Mouse (Mus musculus): Measurements from ENCODE around the gene Itga2b. TPM values are rescaled to one million over a fixed set of nuclear protein-coding genes. Genes with fewer than 3 reads are reported as not detected.
A peak's percentile ranks its signal among the peaks of the same experiment; 100 is the strongest.

Gene Itga2b
- polyA plus RNA-seq, 1 experiment from 2014 or later, result 11.0 TPM

- no peaks in the 10 kb centered on the region for H3K9me3 ChIP-seq (replicated peaks)
Observed at GRCm38 (mm10) chr11:102432115-102432843, 37.6 kb downstream of the Itga2b start.

GRCm38 (mm10) chr11:102431728-102432114 lies 38.2 kb downstream of the Itga2b start:
- no peaks in the 10 kb centered on the region for H3K27me3 ChIP-seq
- H3K36me3 ChIP-seq, result peaks cover 31% of the 10 kb centered on the region
- H3K9ac ChIP-seq, result no peak overlapping the region
- ATAC-seq (replicated peaks; ENCODE audit: low FRiP score), result no peak
- peaks cover 33% of the 10 kb centered on the region for H3K4me1 ChIP-seq
- H3K4me3 ChIP-seq (replicated peaks), result no peak overlapping the region
- WGBS, result 85% methylated on average over 3 of the region's 3 CpGs
- no peak overlapping the region for H3K27ac ChIP-seq
- H3K9me3 ChIP-seq (replicated peaks), result no peaks in the 10 kb centered on the region
- H3K4me2 ChIP-seq, result peak overlapping the region; percentile 27; the same call in 1 of the 2 replicates

More at GRCm38 (mm10) chr11:102432115-102432843, 37.6 kb downstream of the Itga2b start:
- ATAC-seq (replicated peaks; ENCODE audit: low FRiP score), result no peak
- 67% methylated on average over 16 of the region's 16 CpGs for WGBS
- Histone ChIP-seq H3K4me2 (peak overlapping the region; percentile 27; the same call in 1 of the 2 replicates), H3K27ac (0 out of 2 replicates have a peak overlapping the region, but pooled peaks have one; percentile 1), H3K4me3 (replicated peaks) (no peak overlapping the region), H3K27me3 (no peaks in the 10 kb centered on the region), H3K9ac (no peak overlapping the region), H3K36me3 (peaks cover 35% of the 10 kb centered on the region), H3K4me1 (peaks cover 38% of the 10 kb centered on the region)

GRCm38 (mm10) chr11:102431018-102431645 lies 38.8 kb downstream of the Itga2b start:
- Histone ChIP-seq H3K4me2 (peak overlapping the region; percentile 97), H3K4me1 (peaks cover 33% of the 10 kb centered on the region), H3K27ac (peak overlapping the region; percentile 92), H3K4me3 (replicated peaks) (peak overlapping the region; percentile 68), H3K9ac (peak overlapping the region; percentile 64), H3K9me3 (replicated peaks) (no peaks in the 10 kb centered on the region), H3K27me3 (no peaks in the 10 kb centered on the region), H3K36me3 (peaks cover 26% of the 10 kb centered on the region)
- 0 out of 2 replicates have a peak, but pooled peaks have one; percentile 19 for ATAC-seq (replicated peaks; ENCODE audit: low FRiP score)
- 0% methylated on average over 7 of the region's 7 CpGs for WGBS

- H3K4me3 ChIP-seq (replicated peaks), result peak within 1 kb of the TSS; percentile 68
- H3K36me3 ChIP-seq, result peaks cover 19% of the 10 kb centered on the region
- H3K27me3 ChIP-seq, result no peaks in the 10 kb centered on the region
- H3K4me2 ChIP-seq, result peak within 1 kb of the TSS; percentile 97
- ATAC-seq (replicated peaks; ENCODE audit: low FRiP score), result peak; percentile 92
- peak within 1 kb of the TSS; percentile 92 for H3K27ac ChIP-seq
- peaks cover 29% of the 10 kb centered on the region for H3K4me1 ChIP-seq
- H3K9ac ChIP-seq, result peak within 1 kb of the TSS; percentile 64
- WGBS, result under 1% methylated on average over 29 of the region's 29 CpGs
- no peaks in the 10 kb centered on the region for H3K9me3 ChIP-seq (replicated peaks)
Observed at GRCm38 (mm10) chr11:102430121-102431017, 39.6 kb downstream of the Itga2b start, which contains the start of gene Grn. Gene Grn, plus strand, starts transcription at chr11:102430315.

GRCm38 (mm10) chr11:102429551-102429950 lies 40.4 kb downstream of the Itga2b start:
- H3K27ac ChIP-seq, result peak overlapping the region; percentile 46

GRCm38 (mm10) chr11:102428981-102429540 lies 40.9 kb downstream of the Itga2b start:
- Histone ChIP-seq H3K4me3 (replicated peaks) (peak overlapping the region; percentile 68; the same call in 1 of the 2 replicates), H3K27me3 (no peaks in the 10 kb centered on the region), H3K4me1 (peaks cover 29% of the 10 kb centered on the region), H3K4me2 (peak overlapping the region; percentile 97), H3K36me3 (peaks cover 8% of the 10 kb centered on the region), H3K9me3 (replicated peaks) (no peaks in the 10 kb centered on the region), H3K27ac (no peak overlapping the region), H3K9ac (no peak overlapping the region)
- ATAC-seq (replicated peaks; ENCODE audit: low FRiP score), result no peak
- 62% methylated on average over 8 of the region's 8 CpGs for WGBS

More at GRCm38 (mm10) chr11:102429551-102429950, 40.4 kb downstream of the Itga2b start:
- 45% methylated on average over 3 of the region's 3 CpGs for whole genome bisulfite sequencing
- peak overlapping the region; percentile 52 for H3K9ac ChIP-seq
- H3K4me3 ChIP-seq (replicated peaks), result peak overlapping the region; percentile 68
- H3K4me2 ChIP-seq, result peak overlapping the region; percentile 97
- no peak for ATAC-seq (replicated peaks; ENCODE audit: low FRiP score)
- no peaks in the 10 kb centered on the region for H3K27me3 ChIP-seq
- H3K9me3 ChIP-seq (replicated peaks), result no peaks in the 10 kb centered on the region
- peaks cover 10% of the 10 kb centered on the region for H3K36me3 ChIP-seq
- H3K4me1 ChIP-seq, result peaks cover 29% of the 10 kb centered on the region

- no peaks in the 10 kb centered on the region for H3K27me3 ChIP-seq
- WGBS, result 83% methylated on average over 8 of the region's 8 CpGs
- H3K4me3 ChIP-seq (replicated peaks), result no peak overlapping the region
- no peak overlapping the region for H3K27ac ChIP-seq
- no peaks in the 10 kb centered on the region for H3K9me3 ChIP-seq (replicated peaks)
- no peak for ATAC-seq (replicated peaks; ENCODE audit: low FRiP score)
- H3K4me2 ChIP-seq, result no peak overlapping the region
- H3K9ac ChIP-seq, result no peak overlapping the region
- H3K4me1 ChIP-seq, result peaks cover 11% of the 10 kb centered on the region
- H3K36me3 ChIP-seq, result no peaks in the 10 kb centered on the region
Observed at GRCm38 (mm10) chr11:102425555-102426316, 44.2 kb downstream of the Itga2b start.

GRCm38 (mm10) chr11:102424666-102425065 lies 45.3 kb downstream of the Itga2b start:
- 0 out of 2 replicates have a peak, but pooled peaks cover 2% of the 10 kb centered on the region for H3K9me3 ChIP-seq (replicated peaks)
- H3K27ac ChIP-seq, result no peak overlapping the region
- ATAC-seq (replicated peaks; ENCODE audit: low FRiP score), result no peak
- peaks cover 8% of the 10 kb centered on the region for H3K4me1 ChIP-seq
- no peak overlapping the region for H3K4me2 ChIP-seq
- H3K4me3 ChIP-seq (replicated peaks), result no peak overlapping the region
- H3K9ac ChIP-seq, result no peak overlapping the region
- H3K27me3 ChIP-seq, result no peaks in the 10 kb centered on the region
- H3K36me3 ChIP-seq, result no peaks in the 10 kb centered on the region
- 75% methylated on average over 6 of the region's 6 CpGs for WGBS

GRCm38 (mm10) chr11:102421559-102421958 lies 48.4 kb downstream of the Itga2b start:
- Histone ChIP-seq H3K9ac (no peak overlapping the region), H3K27ac (no peak overlapping the region), H3K9me3 (replicated peaks) (0 out of 2 replicates have a peak, but pooled peaks cover 2% of the 10 kb centered on the region), H3K4me3 (replicated peaks) (no peak overlapping the region), H3K36me3 (no peaks in the 10 kb centered on the region), H3K4me2 (no peak overlapping the region), H3K4me1 (peaks cover 4% of the 10 kb centered on the region; the same call in 1 of the 2 replicates), H3K27me3 (no peaks in the 10 kb centered on the region)
- ATAC-seq (replicated peaks; ENCODE audit: low FRiP score), result no peak
- 38% methylated on average over 8 of the region's 8 CpGs for WGBS

- Histone ChIP-seq H3K4me3 (replicated peaks) (no peak overlapping the region), H3K36me3 (no peaks in the 10 kb centered on the region), H3K27me3 (no peaks in the 10 kb centered on the region), H3K9ac (no peak overlapping the region), H3K4me1 (peaks cover 6% of the 10 kb centered on the region; the same call in 1 of the 2 replicates), H3K27ac (no peak overlapping the region), H3K9me3 (replicated peaks) (0 out of 2 replicates have a peak, but pooled peaks cover 2% of the 10 kb centered on the region), H3K4me2 (no peak overlapping the region)
- ATAC-seq (replicated peaks; ENCODE audit: low FRiP score), result no peak
Observed at GRCm38 (mm10) chr11:102418887-102419286, 51.0 kb downstream of the Itga2b start.

Measured in kidney, embryonic 15.5 days (tissue).